ENCODE assay signal across 14 mouse cellular contexts in the genomic region with DNA sequence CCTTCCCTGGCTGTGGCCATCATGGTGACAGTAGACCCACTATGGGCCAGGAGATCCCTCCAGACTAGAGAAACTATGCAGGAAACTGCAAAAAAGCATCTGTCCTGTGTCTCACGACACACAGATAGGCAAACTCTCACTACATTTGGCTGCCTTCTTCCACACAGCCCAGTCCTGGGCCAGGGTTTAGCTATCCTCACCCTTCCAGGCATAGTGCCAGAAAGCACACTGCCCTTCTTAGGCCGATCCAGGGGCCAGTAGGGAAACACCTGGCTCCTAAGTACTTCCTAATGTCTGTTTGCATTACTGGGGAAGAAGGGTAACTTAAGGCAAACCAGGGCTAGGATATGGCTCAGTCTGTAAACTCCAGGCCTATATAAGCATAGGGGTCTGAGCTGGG. TPM values are rescaled to one million over a fixed set of nuclear protein-coding genes. Genes with fewer than 3 reads are reported as not detected.
DNase-seq lines count a peak whose midpoint lies in the region; ATAC-seq and TF ChIP-seq lines count a peak whose summit lies in the region.
"Had no signal": no experiment of that assay in that cellular context is flagged by ENCODE, and none has a peak within 500 bp of the region (broad histone marks: within the 10 kb centered on the region; RNA-seq: fewer than 3 reads in every experiment).

No protein-coding gene starts in this region.

- peaks cover 11% of the 10 kb centered on the region for H3K4me1 ChIP-seq in bone marrow, adult 2 months (ENCODE audit: control insufficient read depth, insufficient read depth, low read length)
- peaks cover 68% of the 10 kb centered on the region for H3K4me1 ChIP-seq in liver, embryonic 12.5 days
- H3K4me1 ChIP-seq: embryonic facial prominence, embryonic 12.5 days had no signal

- H3K36me3 ChIP-seq in liver, embryonic 12.5 days = no peaks in the 10 kb centered on the region; the same call in 1 of the 2 replicates
- H3K36me3 ChIP-seq: embryonic facial prominence, embryonic 12.5 days; heart, embryonic 15.5 days; hindbrain, embryonic 15.5 days; lung, embryonic 15.5 days had no signal

- no peak overlapping the region for H3K9ac ChIP-seq in liver, embryonic 12.5 days
- H3K9ac ChIP-seq: embryonic facial prominence, embryonic 12.5 days; forebrain, embryonic 13.5 days; heart, embryonic 15.5 days; hindbrain, embryonic 15.5 days; lung, embryonic 15.5 days had no signal

- peak; percentile 51 for DNase-seq in heart, postnatal 4 days
- DNase-seq in heart, adult 11 months = no peak
- DNase-seq in 416B (ENCODE audit: low read depth) = peak; percentile 71
- no peak for DNase-seq in cerebellum, adult 9-10 months
- DNase-seq in layer of hippocampus, postnatal 25 days (ENCODE audit: extremely low spot score in 1 of 2, low spot score in 1 of 2) = no peak
- DNase-seq: midbrain, embryonic 14.5 days had no signal

- H3K27me3 ChIP-seq in liver, embryonic 12.5 days (replicated peaks) = no peaks in the 10 kb centered on the region
- H3K27me3 ChIP-seq: heart, embryonic 15.5 days; hindbrain, embryonic 15.5 days; lung, embryonic 15.5 days had no signal

- H3K27ac ChIP-seq in bone marrow, adult 2 months (ENCODE audit: control insufficient read depth, insufficient read depth, low read depth, low read length, poor library complexity) = peak overlapping the region; percentile 45; the same call in 1 of the 2 replicates
- H3K27ac ChIP-seq in liver, embryonic 12.5 days = peak overlapping the region; percentile 86
- H3K27ac ChIP-seq: embryonic facial prominence, embryonic 12.5 days; forebrain, embryonic 13.5 days; heart, embryonic 15.5 days; hindbrain, embryonic 15.5 days; lung, embryonic 15.5 days had no signal

- 17% methylated on average over 2 of the region's 2 CpGs for WGBS in bone marrow, adult 2 months
- WGBS in liver, embryonic 12.5 days (ENCODE audit: insufficient replicate concordance) = 70% methylated on average over 2 of the region's 2 CpGs

- H3K4me3 ChIP-seq in bone marrow, adult 2 months (replicated peaks; ENCODE audit: control insufficient read depth, low read depth, low read length) = no peak overlapping the region
- H3K4me3 ChIP-seq in liver, embryonic 12.5 days = no peak overlapping the region
- H3K4me3 ChIP-seq: embryonic facial prominence, embryonic 12.5 days; forebrain, embryonic 13.5 days; heart, embryonic 15.5 days; hindbrain, embryonic 15.5 days; lung, embryonic 15.5 days had no signal

- H3K4me2 ChIP-seq in liver, embryonic 12.5 days = no peak overlapping the region
- H3K4me2 ChIP-seq: embryonic facial prominence, embryonic 12.5 days; forebrain, embryonic 13.5 days; heart, embryonic 15.5 days; hindbrain, embryonic 15.5 days; lung, embryonic 15.5 days had no signal

- H3K9me3 ChIP-seq in liver, embryonic 12.5 days (replicated peaks) = no peaks in the 10 kb centered on the region
- H3K9me3 ChIP-seq: embryonic facial prominence, embryonic 12.5 days; forebrain, embryonic 13.5 days; heart, embryonic 15.5 days; hindbrain, embryonic 15.5 days; lung, embryonic 15.5 days had no signal

- ATAC-seq in liver, embryonic 12.5 days = no peak
- ATAC-seq in activated CD4-positive, CD25-positive, alpha-beta regulatory T cell, adult 4 months = no peak
- ATAC-seq: forebrain, embryonic 13.5 days had no signal

- no peak for TF ChIP-seq POLR2A in bone marrow, adult 2 months (IDR thresholded peaks at IDR 0.05; ENCODE audit: borderline replicate concordance, control insufficient read depth, low read depth, low read length)

- TF ChIP-seq CTCF in bone marrow, adult 2 months (IDR thresholded peaks at IDR 0.05; ENCODE audit: control insufficient read depth, insufficient read depth, low read length) = no peak

RNA-seq across cellular contexts. Expression of gene Bid, which starts 3.7 kb away (rescaled TPM):
- total RNA-seq in heart, postnatal 4 days (2021) = 1 to 10 TPM; 2.7 to 3.7 TPM
- polyA plus RNA-seq in bone marrow, adult 2 months (2011; ENCODE audit: insufficient read depth, insufficient read length, low replicate concordance, missing spikeins) = 11.4 and 20.4 TPM in 2 replicates
- 32.4 and 32.9 TPM in 2 replicates for polyA plus RNA-seq in liver, embryonic 12.5 days (2016; fragmentation: Nextera tagmentation; extraction: Ambion mirVana)
- 10 to 100 TPM; 43.2 to 44.9 TPM for polyA plus RNA-seq in activated CD4-positive, CD25-positive, alpha-beta regulatory T cell, adult 4 months (2017; shearing (Covaris generic))
- 10 to 100 TPM; 13.5 to 16.5 TPM for total RNA-seq in layer of hippocampus, postnatal 25 days (2021)

Comparison
In these comparisons a context has a peak if more than half of its experiments do, and no peak if none do; other contexts are left out.
1. DNase-seq: peak in heart, postnatal 4 days (single experiment) and 416B (single experiment); none in heart, adult 11 months (single experiment), cerebellum, adult 9-10 months (single experiment) and layer of hippocampus, postnatal 25 days (0 of 2).